Mouse (Mus musculus) megakaryocyte-erythroid progenitor cell, adult 5-6 weeks (primary cell): Measurements from ENCODE around the gene Olfr1018. TPM values are rescaled to one million over a fixed set of nuclear protein-coding genes. Genes with fewer than 3 reads are reported as not detected.

Source experiments
- ATAC-seq: replicated peaks from 2 replicates; pipeline ENCODE4 v1.8.0; 2016; ENCODE audit warnings: mild to moderate bottlenecking, inconsistent platforms; ENCODE audit not compliant: severe bottlenecking, poor library complexity, low FRiP score, low TSS enrichment
- total RNA-seq, 2 experiments: library from RNA; stranded (forward) in 1 of 2; stranded (reverse) in 1 of 2; fragments of 200-1000, 215-1000 nt in 1 of 2; fragments of >200 nt in 1 of 2; fragmentation: Nextera tagmentation in 1 of 2; gene quantifications; 2 replicates each; pipeline ENCODE4 v1.2.3; 2014 to 2017

The Olfr1018 gene
- not detected in 2 replicates for total RNA-seq (2014; fragmentation: Nextera tagmentation)
- total RNA-seq (2017) = not detected in 2 replicates

DNA sequence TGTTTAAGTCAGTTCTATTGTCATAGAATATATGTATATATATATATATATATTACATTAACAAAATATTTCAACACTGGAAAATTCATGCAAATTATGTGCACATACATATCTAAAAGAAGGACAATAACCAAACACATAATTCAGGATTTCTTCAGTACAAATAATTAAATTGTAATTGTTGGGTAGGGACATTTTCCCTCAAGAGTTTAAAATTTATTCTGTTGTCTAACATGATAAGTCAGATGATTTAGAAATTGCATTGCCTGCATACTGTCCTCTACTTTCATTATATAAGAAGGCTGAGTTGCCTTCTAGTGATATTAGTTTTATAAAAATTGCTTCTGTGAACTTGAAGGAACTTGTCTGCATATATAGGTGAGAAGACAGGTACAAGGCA lies at the start of gene Olfr1018:
TSS of gene Olfr1018 (plus strand) at position 301 of the 400 bp plus-strand sequence.
- ATAC-seq = no peak

GRCm38 (mm10) chr2:85772413-85772812 lies 45.9 kb upstream of the Olfr1018 start, which contains the start of gene Olfr1014:
Gene Olfr1014, plus strand, starts transcription at chr2:85772713.
- ATAC-seq = no peak

DNA sequence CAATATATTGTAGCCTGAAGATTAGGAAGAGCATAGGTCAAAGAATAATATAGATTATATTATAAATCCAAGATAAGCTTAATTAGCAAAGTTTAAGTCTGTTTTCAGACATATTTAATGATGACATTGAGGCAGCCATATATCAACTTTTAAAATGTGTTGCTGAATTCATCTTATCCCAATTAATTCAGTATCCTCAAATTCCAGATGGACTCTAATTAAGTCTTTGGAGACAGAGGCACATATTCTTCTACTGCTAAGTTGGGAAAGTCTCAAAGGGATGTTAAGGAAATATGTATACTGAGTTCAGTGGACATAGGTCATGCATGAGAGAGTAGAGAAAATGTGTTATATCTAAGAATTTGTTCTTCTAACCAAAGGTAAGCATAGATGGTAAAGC lies 36.6 kb upstream of the Olfr1018 start, which contains the start of gene Olfr1015:
TSS of gene Olfr1015 (plus strand) at position 301 of the 400 bp plus-strand sequence.
- ATAC-seq = no peak

GRCm38 (mm10) chr2:85792331-85792730 lies 25.9 kb upstream of the Olfr1018 start:
- no peak for ATAC-seq

DNA sequence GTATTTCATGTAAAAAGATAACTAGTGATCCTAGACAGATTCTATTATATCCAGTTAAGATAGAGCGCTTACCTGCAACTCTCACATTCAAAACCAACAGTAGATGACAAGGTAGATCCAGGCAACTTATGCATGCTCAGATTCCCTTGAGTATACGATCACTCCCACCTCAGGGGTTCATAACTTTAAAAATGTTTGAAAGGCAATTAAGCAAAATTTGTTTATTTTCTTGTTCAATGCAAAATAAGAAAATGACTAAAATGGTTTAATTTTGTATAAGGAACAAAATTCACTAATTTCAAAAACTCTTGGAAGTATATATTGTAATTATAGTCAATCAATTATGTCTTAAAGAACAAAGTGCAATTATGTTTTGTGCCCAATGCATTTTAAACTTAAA lies 15.8 kb upstream of the Olfr1018 start, which contains the start of gene Olfr1016:
TSS of gene Olfr1016 (minus strand) at position 101 of the 400 bp plus-strand sequence.
- ATAC-seq = no peak

DNA sequence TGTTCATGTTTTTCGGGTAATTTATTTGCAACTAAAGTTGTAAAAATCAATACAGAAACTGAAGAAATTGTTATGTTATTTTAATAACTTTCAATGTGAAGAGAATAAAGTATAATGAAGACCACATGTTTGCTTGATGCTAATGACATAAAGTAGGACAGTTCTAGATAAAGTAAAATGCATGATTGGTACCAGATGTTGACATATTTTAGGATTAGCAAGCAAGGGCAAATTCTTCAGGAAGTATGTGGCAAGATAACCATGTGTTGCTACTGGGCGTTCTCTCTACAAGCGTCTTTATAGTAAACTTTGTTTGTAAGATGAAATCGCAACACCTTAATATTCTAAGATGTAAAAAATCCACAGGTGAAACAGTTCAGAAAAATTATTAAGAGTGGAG lies 13.8 kb upstream of the Olfr1018 start:
- no peak for ATAC-seq

DNA sequence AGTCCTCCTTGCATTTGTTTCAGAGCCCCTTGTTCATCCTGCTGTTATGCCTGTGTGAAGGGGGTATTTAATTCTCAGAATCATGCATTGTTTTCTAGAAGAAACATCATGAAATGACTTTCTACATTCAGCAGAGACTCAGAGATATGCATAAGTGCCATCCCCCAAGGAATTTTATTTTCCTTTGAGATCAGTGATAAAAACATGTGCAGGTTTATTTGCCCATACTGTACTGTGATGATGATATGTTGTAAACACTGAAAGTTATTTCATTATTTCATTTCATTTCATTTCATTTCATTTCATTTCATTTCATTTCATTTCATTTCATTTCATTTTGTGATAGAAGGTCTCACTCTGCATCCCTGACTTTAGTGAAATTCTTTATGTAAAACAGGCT lies 27.1 kb downstream of the Olfr1018 start, which contains the start of gene Olfr1019:
TSS of gene Olfr1019 (minus strand) at position 101 of the 400 bp plus-strand sequence.
- no peak for ATAC-seq

- ATAC-seq = no peak
Observed at GRCm38 (mm10) chr2:85846730-85847129, 28.5 kb downstream of the Olfr1018 start, which contains the start of gene Olfr1020. Gene Olfr1020, plus strand, starts transcription at chr2:85847030.

GRCm38 (mm10) chr2:85868294-85868693 lies 50.0 kb downstream of the Olfr1018 start, which contains the start of gene Olfr1022:
Gene Olfr1022, plus strand, starts transcription at chr2:85868594.
- no peak for ATAC-seq

Other genes starting within 250 kb of the Olfr1018 start
- not detected in 2 replicates for gene Olfr996, start 239.3 kb upstream of the Olfr1018 start, total RNA-seq (2014; fragmentation: Nextera tagmentation)
- not detected in 2 replicates for gene Olfr996, start 239.3 kb upstream of the Olfr1018 start, total RNA-seq (2017)
- not detected in 2 replicates for gene Olfr998, start 229.5 kb upstream of the Olfr1018 start, total RNA-seq (2014; fragmentation: Nextera tagmentation)
- not detected in 2 replicates for gene Olfr998, start 229.5 kb upstream of the Olfr1018 start, total RNA-seq (2017)
- gene Olfr1000, start 206.6 kb upstream of the Olfr1018 start, total RNA-seq (2014; fragmentation: Nextera tagmentation) = not detected in 2 replicates
- gene Olfr1000, start 206.6 kb upstream of the Olfr1018 start, total RNA-seq (2017) = not detected in 2 replicates
- gene Olfr1002, start 167.8 kb upstream of the Olfr1018 start, total RNA-seq (2014; fragmentation: Nextera tagmentation) = not detected in 2 replicates
- not detected in 2 replicates for gene Olfr1002, start 167.8 kb upstream of the Olfr1018 start, total RNA-seq (2017)
- gene Olfr154, start 154.0 kb upstream of the Olfr1018 start, total RNA-seq (2014; fragmentation: Nextera tagmentation) = not detected in 2 replicates
- gene Olfr154, start 154.0 kb upstream of the Olfr1018 start, total RNA-seq (2017) = not detected in 2 replicates
- not detected in 2 replicates for gene Olfr1006, start 139.7 kb upstream of the Olfr1018 start, total RNA-seq (2014; fragmentation: Nextera tagmentation)
- gene Olfr1006, start 139.7 kb upstream of the Olfr1018 start, total RNA-seq (2017) = not detected in 2 replicates
- not detected in 2 replicates for gene Olfr1008, start 129.0 kb upstream of the Olfr1018 start, total RNA-seq (2014; fragmentation: Nextera tagmentation)
- gene Olfr1008, start 129.0 kb upstream of the Olfr1018 start, total RNA-seq (2017) = not detected in 2 replicates
- not detected in 2 replicates for gene Olfr1009, start 103.1 kb upstream of the Olfr1018 start, total RNA-seq (2014; fragmentation: Nextera tagmentation)
- gene Olfr1009, start 103.1 kb upstream of the Olfr1018 start, total RNA-seq (2017) = not detected in 2 replicates
- gene Olfr1012, start 55.7 kb upstream of the Olfr1018 start, total RNA-seq (2014; fragmentation: Nextera tagmentation) = not detected in 2 replicates
- not detected in 2 replicates for gene Olfr1012, start 55.7 kb upstream of the Olfr1018 start, total RNA-seq (2017)
- gene Olfr1013, start 51.4 kb upstream of the Olfr1018 start, total RNA-seq (2014; fragmentation: Nextera tagmentation) = not detected in 2 replicates
- not detected in 2 replicates for gene Olfr1013, start 51.4 kb upstream of the Olfr1018 start, total RNA-seq (2017)
- gene Olfr1014, start 45.8 kb upstream of the Olfr1018 start, total RNA-seq (2014; fragmentation: Nextera tagmentation) = not detected in 2 replicates
- not detected in 2 replicates for gene Olfr1014, start 45.8 kb upstream of the Olfr1018 start, total RNA-seq (2017)
- not detected in 2 replicates for gene Olfr1015, start 36.5 kb upstream of the Olfr1018 start, total RNA-seq (2014; fragmentation: Nextera tagmentation)
- not detected in 2 replicates for gene Olfr1015, start 36.5 kb upstream of the Olfr1018 start, total RNA-seq (2017)
- not detected in 2 replicates for gene Olfr1016, start 15.9 kb upstream of the Olfr1018 start, total RNA-seq (2014; fragmentation: Nextera tagmentation)
- gene Olfr1016, start 15.9 kb upstream of the Olfr1018 start, total RNA-seq (2017) = not detected in 2 replicates
- not detected in 2 replicates for gene Olfr1019, start 27.0 kb downstream of the Olfr1018 start, total RNA-seq (2014; fragmentation: Nextera tagmentation)
- not detected in 2 replicates for gene Olfr1019, start 27.0 kb downstream of the Olfr1018 start, total RNA-seq (2017)
- not detected in 2 replicates for gene Olfr1020, start 28.6 kb downstream of the Olfr1018 start, total RNA-seq (2014; fragmentation: Nextera tagmentation)
- gene Olfr1020, start 28.6 kb downstream of the Olfr1018 start, total RNA-seq (2017) = not detected in 2 replicates
- gene Olfr1022, start 50.1 kb downstream of the Olfr1018 start, total RNA-seq (2014; fragmentation: Nextera tagmentation) = not detected in 2 replicates
- not detected in 2 replicates for gene Olfr1022, start 50.1 kb downstream of the Olfr1018 start, total RNA-seq (2017)
- gene Olfr1023, start 67.2 kb downstream of the Olfr1018 start, total RNA-seq (2014; fragmentation: Nextera tagmentation) = not detected in 2 replicates
- not detected in 2 replicates for gene Olfr1023, start 67.2 kb downstream of the Olfr1018 start, total RNA-seq (2017)
- not detected in 2 replicates for gene Olfr1024, start 86.6 kb downstream of the Olfr1018 start, total RNA-seq (2014; fragmentation: Nextera tagmentation)
- not detected in 2 replicates for gene Olfr1024, start 86.6 kb downstream of the Olfr1018 start, total RNA-seq (2017)
- not detected in 2 replicates for gene Olfr1025-ps1, start 96.7 kb downstream of the Olfr1018 start, total RNA-seq (2014; fragmentation: Nextera tagmentation)
- gene Olfr1025-ps1, start 96.7 kb downstream of the Olfr1018 start, total RNA-seq (2017) = not detected in 2 replicates
- gene Olfr1026, start 103.1 kb downstream of the Olfr1018 start, total RNA-seq (2014; fragmentation: Nextera tagmentation) = not detected in 2 replicates
- not detected in 2 replicates for gene Olfr1026, start 103.1 kb downstream of the Olfr1018 start, total RNA-seq (2017)
- gene Olfr1028, start 132.0 kb downstream of the Olfr1018 start, total RNA-seq (2014; fragmentation: Nextera tagmentation) = not detected in 2 replicates
- not detected in 2 replicates for gene Olfr1028, start 132.0 kb downstream of the Olfr1018 start, total RNA-seq (2017)
- gene Olfr1029, start 155.4 kb downstream of the Olfr1018 start, total RNA-seq (2014; fragmentation: Nextera tagmentation) = not detected in 2 replicates
- gene Olfr1029, start 155.4 kb downstream of the Olfr1018 start, total RNA-seq (2017) = not detected in 2 replicates
- not detected in 2 replicates for gene Olfr1030, start 160.8 kb downstream of the Olfr1018 start, total RNA-seq (2014; fragmentation: Nextera tagmentation)
- gene Olfr1030, start 160.8 kb downstream of the Olfr1018 start, total RNA-seq (2017) = not detected in 2 replicates
- gene Olfr1031, start 171.8 kb downstream of the Olfr1018 start, total RNA-seq (2014; fragmentation: Nextera tagmentation) = not detected in 2 replicates
- not detected in 2 replicates for gene Olfr1031, start 171.8 kb downstream of the Olfr1018 start, total RNA-seq (2017)
- gene Olfr1032, start 187.1 kb downstream of the Olfr1018 start, total RNA-seq (2014; fragmentation: Nextera tagmentation) = not detected in 2 replicates
- not detected in 2 replicates for gene Olfr1032, start 187.1 kb downstream of the Olfr1018 start, total RNA-seq (2017)
- 0.09 TPM in 1 of 2 replicates, not detected in the other for gene Olfr1033, start 202.2 kb downstream of the Olfr1018 start, total RNA-seq (2014; fragmentation: Nextera tagmentation)
- not detected in 2 replicates for gene Olfr1033, start 202.2 kb downstream of the Olfr1018 start, total RNA-seq (2017)
- not detected in 2 replicates for gene Olfr1034, start 227.4 kb downstream of the Olfr1018 start, total RNA-seq (2014; fragmentation: Nextera tagmentation)
- not detected in 2 replicates for gene Olfr1034, start 227.4 kb downstream of the Olfr1018 start, total RNA-seq (2017)